Mouse (Mus musculus): ENCODE measurements around the gene Grb7.

Grb7 gene

DNA sequence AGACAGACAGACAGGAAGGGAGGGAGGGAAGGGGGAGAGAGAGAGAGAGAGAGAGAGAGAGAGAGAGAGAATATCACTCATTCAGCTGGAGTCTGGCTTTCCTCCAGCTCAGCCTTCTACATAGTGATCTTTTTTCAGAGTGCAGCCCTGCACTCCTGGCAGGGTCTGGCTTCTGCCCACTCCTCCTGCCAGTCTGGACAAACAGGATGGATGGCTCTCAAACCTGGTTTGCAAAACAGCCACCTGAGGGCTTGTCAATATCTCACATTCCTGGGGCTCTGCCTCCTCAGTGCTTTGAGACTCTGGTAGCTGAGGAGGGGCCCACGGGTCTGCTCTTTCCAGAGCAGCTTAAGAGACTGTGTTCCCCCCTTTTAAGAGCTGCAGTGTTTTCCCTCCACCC lies 956 bp upstream of the Grb7 start:
- no peak for DNase-seq (ENCODE audit: low spot score in 2 of 2)

DNA sequence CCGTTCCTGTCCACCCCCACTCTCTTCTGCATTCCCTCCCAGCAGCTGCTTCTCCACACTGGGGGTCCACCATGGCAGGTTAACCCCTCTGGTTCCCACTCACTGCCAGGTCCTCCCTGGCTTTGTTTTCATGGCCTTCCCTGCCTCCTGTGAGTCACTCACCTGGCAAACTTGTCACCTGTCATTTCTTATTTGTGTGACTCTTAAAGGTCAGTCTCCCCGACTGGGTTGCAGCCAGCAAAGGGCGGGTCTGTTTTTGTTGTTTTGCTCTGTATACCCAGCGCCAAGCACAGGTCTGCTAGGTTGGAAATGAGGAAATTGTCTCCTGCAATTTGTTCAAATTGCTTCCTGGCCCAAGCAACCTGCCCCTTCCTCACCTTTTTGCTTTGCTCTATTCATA lies 515 bp upstream of the Grb7 start:
- no peak for DNase-seq (ENCODE audit: low spot score in 2 of 2)

GRCm38 (mm10) chr11:98446562-98447474 lies 624 bp downstream of the Grb7 start:
- no peak for DNase-seq (ENCODE audit: low spot score in 2 of 2)

GRCm38 (mm10) chr11:98447475-98447834 lies 1.3 kb downstream of the Grb7 start:
- DNase-seq (ENCODE audit: low spot score in 2 of 2): no peak

DNA sequence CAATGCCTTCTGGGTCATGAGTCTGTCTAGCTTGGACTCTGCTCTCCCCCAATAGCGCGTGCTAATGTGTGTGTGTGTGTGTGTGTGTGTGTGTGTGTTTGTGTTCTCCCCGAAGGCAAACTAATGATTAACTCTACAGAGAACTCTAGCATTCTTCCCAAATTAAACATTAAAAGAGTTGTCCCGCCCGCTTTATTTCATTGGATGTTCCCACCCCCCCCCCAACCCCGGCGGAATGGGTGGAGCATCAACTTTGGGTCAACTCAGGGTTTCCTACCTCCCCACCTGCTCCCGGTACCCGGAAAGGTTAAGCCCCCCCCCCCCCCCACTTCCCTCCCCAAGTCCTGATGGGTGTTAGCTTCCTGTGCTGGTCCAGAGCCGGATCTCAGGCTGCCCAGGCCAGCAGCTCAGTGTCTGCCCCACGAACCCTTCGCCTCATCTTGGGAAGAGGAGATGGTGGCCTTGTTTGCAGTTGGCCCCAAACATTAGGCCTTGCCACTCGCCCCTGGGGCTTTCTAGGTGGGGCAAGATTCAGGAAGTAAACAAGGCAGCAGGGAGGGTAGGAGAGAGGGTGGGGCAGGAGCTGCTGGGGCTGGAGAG lies 2.1 kb downstream of the Grb7 start:
- DNase-seq (ENCODE audit: low spot score in 2 of 2): no peak

GRCm38 (mm10) chr11:98449419-98449818 lies 3.2 kb downstream of the Grb7 start:
- no peak for DNase-seq (ENCODE audit: low spot score in 2 of 2)

DNA sequence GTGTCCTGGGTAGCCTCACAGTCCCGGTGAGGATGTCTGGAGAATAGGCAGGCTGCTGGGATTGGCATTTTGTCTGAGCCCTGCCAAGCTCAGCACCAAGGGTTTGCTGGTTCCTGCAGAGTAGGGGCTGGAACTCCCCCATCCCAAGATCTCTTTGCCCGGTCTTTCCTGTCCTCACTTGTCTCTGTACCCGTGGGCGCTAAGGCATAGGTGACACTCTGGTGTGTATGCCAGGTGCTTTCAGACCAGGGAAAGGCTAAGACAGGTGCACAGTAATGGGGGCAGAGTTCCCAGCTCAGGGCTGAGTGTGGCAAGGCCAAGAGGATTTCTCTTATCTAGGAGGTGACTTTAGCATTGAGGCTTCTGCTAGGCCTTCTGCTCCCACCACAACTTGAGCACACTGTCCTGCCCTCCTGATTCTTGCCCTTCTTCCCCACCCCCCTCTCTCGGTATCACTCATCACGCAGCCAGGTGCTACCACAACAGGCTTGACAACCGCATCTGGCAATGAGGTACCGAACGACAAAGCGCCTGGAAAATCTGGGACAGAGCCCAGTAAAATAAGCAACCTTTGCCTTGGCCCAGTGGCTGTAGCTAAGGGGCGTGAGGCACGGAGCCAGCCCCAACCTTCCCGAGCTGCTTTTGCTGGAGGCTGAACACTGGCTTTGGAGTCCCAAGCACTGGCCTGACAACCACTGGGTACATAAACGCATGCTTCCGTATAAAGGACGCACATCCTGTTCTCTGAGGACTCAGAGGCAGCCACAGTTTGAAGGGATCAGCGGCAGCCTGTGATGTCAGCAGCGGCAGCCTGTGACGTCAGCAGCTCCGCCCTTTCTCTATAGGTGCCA lies 4.0 kb downstream of the Grb7 start:
- no peak for DNase-seq (ENCODE audit: low spot score in 2 of 2)

DNA sequence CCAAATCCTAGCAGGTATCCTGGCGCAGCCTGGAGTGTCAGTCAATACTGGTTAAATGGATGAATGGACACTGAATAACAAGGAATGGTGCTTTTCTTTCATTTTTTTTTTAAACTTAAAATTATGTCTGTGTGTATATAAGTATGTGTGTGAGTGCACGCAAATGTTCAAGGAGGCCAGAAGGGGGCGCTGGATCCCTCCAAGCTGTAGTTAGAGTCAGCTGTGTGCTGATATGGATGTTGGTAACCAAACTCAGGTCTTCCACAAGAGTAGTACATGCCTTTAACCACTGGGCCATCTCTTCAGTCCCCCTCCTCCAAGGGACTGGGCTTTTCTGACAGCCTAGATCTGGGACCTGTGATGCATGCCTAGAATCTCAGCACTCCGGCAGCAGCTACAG lies 9.3 kb downstream of the Grb7 start:
- no peak for DNase-seq (ENCODE audit: low spot score in 2 of 2)

- no peak for DNase-seq (ENCODE audit: low spot score in 2 of 2)
Observed at GRCm38 (mm10) chr11:98456545-98456944, 10.4 kb downstream of the Grb7 start.

- no peak for DNase-seq (ENCODE audit: low spot score in 2 of 2)
Observed at GRCm38 (mm10) chr11:98456945-98457344, 10.8 kb downstream of the Grb7 start.

GRCm38 (mm10) chr11:98457367-98458120 lies 11.3 kb downstream of the Grb7 start:
- DNase-seq (ENCODE audit: low spot score in 2 of 2): peak; percentile 88 to 91

DNA sequence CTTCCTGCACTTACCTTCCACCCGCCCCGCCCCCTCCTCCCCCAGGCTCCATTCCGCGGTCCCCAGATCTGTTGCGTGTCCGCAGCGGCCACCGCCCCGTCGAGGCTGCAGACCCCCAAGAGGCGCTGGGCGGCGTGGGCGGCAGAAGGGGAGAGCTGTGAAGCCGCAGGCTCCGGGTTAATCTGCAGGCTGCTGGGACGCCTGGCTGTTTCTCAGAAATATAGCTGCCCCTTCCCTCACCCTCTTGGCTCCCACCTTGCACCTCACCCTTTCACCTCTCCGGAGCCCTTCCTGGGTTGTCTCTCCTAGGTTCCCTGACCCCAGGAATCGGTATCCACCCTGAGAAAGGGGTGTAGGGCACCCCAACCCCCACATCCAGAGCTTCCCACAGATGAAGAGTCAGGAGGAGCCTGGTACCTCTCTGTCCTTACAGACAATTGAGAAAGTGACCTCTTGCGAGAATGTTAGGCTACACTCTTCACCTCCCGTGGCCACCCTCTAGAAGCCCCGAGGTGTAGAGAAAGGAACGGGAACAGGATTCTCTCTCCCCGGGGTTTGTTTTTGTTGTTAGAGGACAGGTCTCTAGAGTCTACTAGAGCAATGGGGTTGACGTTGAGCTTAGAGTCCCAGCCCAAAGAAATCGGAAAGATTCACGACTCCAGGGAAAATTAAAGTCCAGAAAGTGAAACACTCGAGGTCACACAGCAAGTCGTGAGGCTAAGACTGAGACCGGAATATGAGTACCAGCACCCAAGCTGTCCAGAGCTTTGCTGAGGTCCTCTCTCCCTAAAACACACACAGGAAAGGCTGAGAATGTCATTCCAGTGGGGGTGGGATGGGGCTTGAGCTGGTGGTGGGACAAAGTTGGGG lies 12.2 kb downstream of the Grb7 start:
- DNase-seq (ENCODE audit: low spot score in 2 of 2): no peak

GRCm38 (mm10) chr11:98459071-98459741 lies 13.0 kb downstream of the Grb7 start:
- DNase-seq (ENCODE audit: low spot score in 2 of 2): no peak

DNA sequence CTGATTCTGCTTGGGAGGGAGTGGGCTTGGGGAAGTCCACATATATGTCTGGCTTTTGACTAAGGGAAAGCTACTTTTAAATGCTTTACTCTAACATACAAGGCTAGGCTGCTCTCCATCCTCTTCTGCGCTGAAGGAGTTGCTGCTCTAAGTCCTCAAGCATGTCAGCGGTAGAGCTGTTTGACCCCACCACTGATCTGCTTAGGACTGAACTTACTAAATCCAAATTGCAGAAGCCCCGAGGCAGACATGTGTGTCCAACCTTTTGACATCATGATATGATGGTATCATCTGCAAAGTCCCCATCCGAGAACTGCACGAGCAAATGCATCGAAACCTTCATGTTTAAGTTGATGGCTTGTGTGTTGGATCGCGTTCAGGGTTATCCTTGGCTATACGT lies 13.7 kb downstream of the Grb7 start:
- DNase-seq (ENCODE audit: low spot score in 2 of 2): no peak

DNA sequence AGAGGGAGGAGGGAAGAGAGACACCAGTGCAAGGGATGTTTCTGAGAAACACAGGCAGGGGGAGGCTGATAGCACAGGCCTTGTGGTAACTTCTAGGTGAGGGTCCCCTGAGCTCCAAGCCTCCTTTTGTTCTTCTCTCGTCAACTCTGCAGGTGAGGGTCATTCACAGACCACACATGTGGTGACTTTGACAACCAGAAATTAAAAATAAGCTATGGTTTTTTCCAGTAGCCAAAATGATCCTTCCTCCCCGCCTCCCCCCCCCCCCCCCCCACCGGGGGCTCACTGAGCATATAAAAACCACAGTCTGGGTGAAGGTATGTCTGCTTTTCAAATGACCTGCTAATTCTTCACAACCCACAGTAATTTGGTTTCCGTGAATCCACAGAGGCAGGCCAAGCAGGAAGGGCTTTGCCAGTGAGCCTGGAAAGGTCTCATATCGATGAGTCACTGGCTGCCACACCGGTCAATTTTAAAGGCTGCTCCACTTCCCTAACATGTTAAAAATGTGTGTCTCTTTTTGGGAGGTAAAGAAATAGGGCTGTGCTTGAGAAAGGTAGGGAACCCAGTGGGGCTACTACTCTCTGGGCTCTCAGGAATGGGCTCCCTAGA lies 15.0 kb downstream of the Grb7 start:
- no peak for DNase-seq (ENCODE audit: low spot score in 2 of 2)

DNA sequence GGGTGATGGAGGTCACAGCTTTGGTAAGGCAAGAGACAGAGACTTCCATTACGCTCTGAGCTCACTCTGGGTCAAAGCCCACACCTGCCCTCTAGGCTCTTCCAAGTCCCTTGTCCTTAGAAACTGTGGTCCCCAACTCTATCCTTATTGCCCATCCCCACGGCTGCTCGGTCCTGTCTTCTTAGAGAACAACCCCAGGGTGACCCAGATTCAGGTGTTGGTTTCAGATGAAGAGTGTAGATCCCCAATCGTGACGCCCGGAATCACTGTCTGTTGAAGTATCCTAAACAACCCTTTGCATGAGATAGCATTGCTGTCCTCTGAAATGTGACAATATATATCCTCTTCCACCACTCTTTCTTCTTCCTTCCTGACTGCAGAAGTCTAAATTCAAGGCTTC lies 16.1 kb downstream of the Grb7 start:
- no peak for DNase-seq (ENCODE audit: low spot score in 2 of 2)

DNA sequence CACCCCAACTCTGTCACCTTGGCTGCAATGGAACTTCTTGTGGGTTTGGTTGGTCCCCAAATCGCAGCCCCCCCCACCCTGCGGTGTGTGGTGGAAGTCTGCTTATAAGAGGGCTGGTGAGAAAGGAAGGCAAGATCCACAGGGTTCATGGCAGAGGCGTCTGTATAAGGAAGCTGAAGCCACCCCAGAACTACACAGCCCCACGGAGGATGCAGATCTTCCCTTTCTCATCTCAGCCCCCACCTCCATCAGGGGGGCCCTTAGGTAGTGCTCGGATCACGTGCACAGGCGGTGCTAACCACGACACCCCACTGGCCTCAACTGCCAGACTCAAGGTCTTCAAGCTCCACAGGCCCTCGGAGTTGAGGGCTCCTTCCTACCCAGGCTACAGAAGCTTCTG lies 17.7 kb downstream of the Grb7 start:
- no peak for DNase-seq (ENCODE audit: low spot score in 2 of 2)

GRCm38 (mm10) chr11:98464516-98464915 lies 18.3 kb downstream of the Grb7 start:
- DNase-seq (ENCODE audit: low spot score in 2 of 2): no peak

- DNase-seq (ENCODE audit: low spot score in 2 of 2): no peak
Observed at GRCm38 (mm10) chr11:98469761-98470714, 23.8 kb downstream of the Grb7 start.

All from cerebellum, postnatal 4 days (tissue).